Mouse (Mus musculus) hindbrain, embryonic 15.5 days (tissue): ENCODE data around the gene Macf1. TPM values are rescaled to one million over a fixed set of nuclear protein-coding genes. Genes with fewer than 3 reads are reported as not detected.
"Not testable (repeated sequence)": the region's sequence is repeated elsewhere in the genome, so short reads cannot be mapped to it uniquely, and the experiment has no call there.

ENCODE experiments used
- ATAC-seq: fragments of 200-750 bp; cut with Nextera tagmentation; 2 replicates; pipeline ENCODE4 v1.8.0; 2017; ENCODE audit warnings: low read depth, moderate number of reproducible peaks, moderate TSS enrichment; ENCODE audit not compliant: low FRiP score
- H3K27ac ChIP-seq: fragments of 300-500 bp; sonication (generic); replicated peaks from 2 replicates; pipeline ENCODE4 v1.5.1; 2015; ENCODE audit warnings: mild to moderate bottlenecking, inconsistent platforms
- H3K27me3 ChIP-seq: fragments of 300-500 bp; sonication (generic); 2 replicates; pipeline ENCODE4 v1.6.1; 2015; ENCODE audit warnings: control low read depth, inconsistent platforms
- H3K36me3 ChIP-seq: fragments of 300-500 bp; sonication (generic); 2 replicates; pipeline ENCODE4 v1.6.1; 2015; ENCODE audit warnings: control low read depth, inconsistent platforms
- H3K4me1 ChIP-seq: fragments of 300-500 bp; sonication (generic); replicated peaks from 2 replicates; pipeline ENCODE4 v1.6.1; 2015; ENCODE audit warnings: control low read depth, inconsistent platforms
- H3K4me2 ChIP-seq: fragments of 300-500 bp; sonication (generic); 2 replicates; pipeline ENCODE4 v1.6.1; 2015; ENCODE audit warnings: moderate library complexity, mild to moderate bottlenecking, inconsistent platforms
- H3K4me3 ChIP-seq: fragments of 300-500 bp; sonication (generic); 2 replicates; pipeline ENCODE4 v1.5.1; 2015; ENCODE audit warnings: mild to moderate bottlenecking, inconsistent platforms
- H3K9ac ChIP-seq: fragments of 300-500 bp; sonication (generic); 2 replicates; pipeline ENCODE4 v1.6.1; 2015; ENCODE audit warnings: inconsistent platforms
- H3K9me3 ChIP-seq: fragments of 300-500 bp; sonication (generic); 2 replicates; pipeline ENCODE4 v1.6.1; 2016; ENCODE audit warnings: control low read depth, inconsistent platforms
- WGBS: fragments of 180-500 bp; shearing (Covaris S2); methylation state at CpG from one replicate; pipeline ENCODE4 v1.1.7; 2015; 5-methylcytosine and 5-hydroxymethylcytosine counted together
- polyA plus RNA-seq: library from polyadenylated mRNA; unstranded; fragments of >200 nt; fragmentation: Nextera tagmentation; extraction: Ambion mirVana; gene quantifications from 2 replicates; pipeline ENCODE4 v1.2.1, GENCODE M21; 2015

Gene Macf1
- polyA plus RNA-seq, 1 experiment from 2014 or later = 69.2 TPM

DNA sequence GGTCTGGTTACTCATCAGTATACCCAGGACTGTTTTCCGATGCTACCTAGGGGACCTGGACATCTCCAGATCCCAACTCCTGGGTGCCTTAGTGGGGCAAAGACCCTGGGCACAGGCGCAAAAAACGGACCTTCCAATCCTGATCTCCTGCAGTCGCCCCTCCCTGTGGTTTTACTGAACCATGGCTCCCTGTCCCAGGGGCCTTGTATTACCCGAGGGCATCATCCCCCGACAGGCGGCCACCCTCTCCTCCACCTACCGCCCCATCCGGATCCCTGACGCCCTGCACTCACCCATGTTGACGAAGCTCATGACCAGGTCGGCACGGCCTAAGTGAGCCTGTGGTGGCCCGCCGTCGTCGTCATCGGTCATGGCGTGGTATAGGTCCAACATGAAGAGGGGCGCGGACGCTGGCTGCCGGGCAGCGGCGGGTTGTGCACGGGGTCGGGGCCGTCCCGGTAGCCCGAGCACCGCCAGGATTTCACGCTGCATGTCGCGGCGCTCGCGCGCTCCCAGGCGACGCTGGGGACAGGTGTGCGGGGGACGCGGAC, 342.0 kb downstream of the Macf1 start:
- Histone ChIP-seq H3K4me2 (peak overlapping the region; percentile 65), H3K4me3 (peak overlapping the region; percentile 42), H3K27me3 (peaks cover 45% of the 10 kb centered on the region), H3K9me3 (no peaks in the 10 kb centered on the region), H3K36me3 (no peaks in the 10 kb centered on the region), H3K4me1 (peaks cover 15% of the 10 kb centered on the region), H3K27ac (no peak overlapping the region), H3K9ac (no peak overlapping the region)
- 3% methylated on average over 43 of the region's 43 CpGs for WGBS
- peak; percentile 37; the same call in 1 of the 2 replicates for ATAC-seq

DNA sequence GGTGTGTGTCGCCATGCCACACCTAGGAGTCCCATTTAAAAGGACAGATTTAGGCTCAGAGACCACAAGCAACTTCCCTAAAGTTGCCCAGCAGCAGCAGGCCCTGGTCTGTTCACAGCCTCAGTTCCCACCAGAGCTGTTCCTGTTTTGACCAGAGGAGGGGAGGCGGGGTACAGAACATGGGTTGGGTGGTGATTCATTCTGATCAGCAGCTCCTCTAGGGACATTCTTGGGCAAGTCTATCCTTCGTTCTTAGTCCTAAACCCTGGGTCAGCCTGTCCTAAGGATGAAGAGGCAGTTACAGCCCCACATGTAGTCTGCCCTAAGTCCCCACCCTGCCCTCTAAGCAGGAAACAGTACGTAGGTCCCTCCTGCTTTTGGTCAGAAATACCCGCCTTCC, 343.9 kb downstream of the Macf1 start:
- no peak overlapping the region for H3K27ac ChIP-seq
- H3K4me2 ChIP-seq = no peak overlapping the region
- no peaks in the 10 kb centered on the region for H3K36me3 ChIP-seq
- no peak overlapping the region for H3K4me3 ChIP-seq
- H3K4me1 ChIP-seq = peaks cover 15% of the 10 kb centered on the region
- no peaks in the 10 kb centered on the region for H3K9me3 ChIP-seq
- no peak overlapping the region for H3K9ac ChIP-seq
- ATAC-seq = no peak
- 71% methylated on average over 5 of the region's 5 CpGs for WGBS
- H3K27me3 ChIP-seq = peaks cover 45% of the 10 kb centered on the region

DNA sequence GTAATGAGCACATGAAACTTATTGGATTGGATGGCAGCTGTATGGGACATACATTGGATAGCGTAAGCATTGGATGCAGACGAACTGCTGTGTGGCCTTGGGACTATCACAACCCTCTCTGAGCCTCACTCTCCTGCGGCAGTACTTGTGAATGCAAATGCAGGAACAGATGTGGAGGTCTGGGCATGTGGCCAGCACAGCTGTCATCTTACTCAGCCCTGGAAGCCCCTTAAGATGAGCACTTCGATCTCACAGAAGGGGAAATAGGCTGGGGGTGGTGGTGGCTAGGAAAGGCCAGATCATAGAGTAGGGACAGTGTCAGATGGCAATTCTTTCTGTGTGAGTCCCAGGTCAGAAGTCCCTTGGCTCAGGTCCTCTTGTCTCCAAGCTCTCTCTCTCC, 346.5 kb downstream of the Macf1 start:
- H3K4me2 ChIP-seq = no peak overlapping the region
- ATAC-seq = no peak
- H3K9me3 ChIP-seq = no peaks in the 10 kb centered on the region
- no peak overlapping the region for H3K4me3 ChIP-seq
- H3K36me3 ChIP-seq = no peaks in the 10 kb centered on the region
- WGBS = 83% methylated on average over 4 of the region's 4 CpGs
- peaks cover 7% of the 10 kb centered on the region for H3K4me1 ChIP-seq
- peaks cover 25% of the 10 kb centered on the region for H3K27me3 ChIP-seq
- no peak overlapping the region for H3K27ac ChIP-seq
- no peak overlapping the region for H3K9ac ChIP-seq

DNA sequence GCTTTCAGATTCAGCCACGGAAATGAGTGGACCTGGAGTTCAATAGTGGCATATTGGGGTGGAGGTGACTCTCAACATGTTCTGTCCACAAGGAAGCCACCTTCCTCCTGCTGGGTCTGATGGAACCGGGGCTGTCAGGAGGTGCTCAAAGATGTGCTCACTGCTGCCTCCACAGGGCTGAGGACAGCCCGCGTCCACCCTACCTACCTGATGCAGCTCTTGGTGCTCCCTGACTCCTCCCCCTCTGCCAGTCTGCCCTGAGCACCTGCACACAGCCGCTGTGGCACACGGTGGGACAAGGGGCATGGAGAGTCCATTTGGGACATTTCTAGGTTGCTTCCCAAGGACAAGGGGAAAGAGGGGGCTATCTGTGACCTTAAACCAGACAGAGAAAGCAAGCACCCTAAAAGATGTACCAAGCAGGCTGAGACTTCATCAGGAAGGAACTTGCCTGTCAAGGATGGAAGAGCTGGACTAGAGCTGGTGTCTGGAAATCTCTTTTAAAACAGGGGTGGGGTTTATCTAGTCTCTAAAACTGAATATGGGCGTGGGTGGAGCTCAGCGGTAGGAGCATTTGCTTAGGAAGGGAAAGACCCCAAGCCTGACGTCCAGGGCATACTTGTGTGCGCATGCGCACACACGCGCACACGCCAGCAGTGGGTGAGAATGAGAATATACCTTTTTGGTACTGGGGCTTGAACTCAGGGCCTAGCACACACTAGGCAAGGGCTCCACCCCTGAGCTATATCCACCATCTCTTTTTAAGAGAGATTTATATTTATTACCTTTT, 348.2 kb downstream of the Macf1 start:
- no peak overlapping the region for H3K4me3 ChIP-seq
- no peaks in the 10 kb centered on the region for H3K36me3 ChIP-seq
- peaks cover 9% of the 10 kb centered on the region for H3K27me3 ChIP-seq
- no peak for ATAC-seq
- H3K9ac ChIP-seq = no peak overlapping the region
- H3K9me3 ChIP-seq = no peaks in the 10 kb centered on the region
- H3K27ac ChIP-seq = no peak overlapping the region
- H3K4me1 ChIP-seq = no peaks in the 10 kb centered on the region
- WGBS = 70% methylated on average over 14 of the region's 14 CpGs
- H3K4me2 ChIP-seq = no peak overlapping the region

DNA sequence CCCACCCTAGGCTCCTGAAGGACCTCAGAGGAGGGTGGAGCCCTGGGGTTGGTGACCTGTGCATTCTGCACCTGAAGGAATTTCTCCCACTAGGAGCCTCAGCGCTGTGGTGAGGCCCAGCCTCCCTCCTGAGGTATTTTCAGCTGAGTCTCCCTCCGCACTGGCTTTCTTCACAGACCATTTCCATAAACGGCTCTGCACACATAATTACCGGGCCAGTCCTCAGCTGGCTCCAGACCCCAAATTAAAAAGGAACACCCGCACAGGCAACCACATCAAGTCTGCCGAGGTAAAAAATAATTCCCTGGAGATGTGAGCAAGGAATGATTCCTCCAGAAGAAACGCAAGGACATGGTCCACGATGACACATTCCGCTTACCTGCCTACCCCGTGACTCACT, 348.9 kb downstream of the Macf1 start:
- H3K27ac ChIP-seq, H3K27me3 ChIP-seq, H3K9ac ChIP-seq, H3K9me3 ChIP-seq, H3K4me3 ChIP-seq, H3K36me3 ChIP-seq, H3K4me1 ChIP-seq, ATAC-seq, H3K4me2 ChIP-seq: not testable (repeated sequence)
- WGBS = 69% methylated on average over 10 of the region's 10 CpGs

DNA sequence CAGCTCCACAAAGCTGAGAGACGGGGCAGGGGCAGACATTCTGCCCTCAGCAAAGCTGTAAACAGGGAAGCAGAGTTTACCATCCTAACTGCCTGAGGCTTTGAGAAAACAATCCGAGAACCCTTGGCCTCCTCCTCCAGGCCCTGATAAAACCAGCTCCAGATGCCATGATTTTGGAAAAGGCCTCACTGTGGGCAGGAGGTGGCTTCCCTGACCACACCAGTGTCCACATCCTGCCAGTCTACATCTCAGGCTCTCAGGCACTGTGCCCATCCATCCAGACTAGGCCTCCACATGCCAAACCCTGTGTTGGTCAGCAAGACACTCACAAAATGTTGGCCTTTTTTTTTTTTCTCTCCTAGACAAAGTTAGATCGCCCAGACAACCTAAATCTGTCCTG, 350.0 kb downstream of the Macf1 start:
- no peak for ATAC-seq
- Histone ChIP-seq H3K4me2 (no peak overlapping the region), H3K9ac (no peak overlapping the region), H3K27me3 (no peaks in the 10 kb centered on the region), H3K4me3 (no peak overlapping the region), H3K36me3 (no peaks in the 10 kb centered on the region), H3K9me3 (no peaks in the 10 kb centered on the region), H3K27ac (no peak overlapping the region), H3K4me1 (no peaks in the 10 kb centered on the region)
- WGBS = 80% methylated on average over 3 of the region's 3 CpGs

DNA sequence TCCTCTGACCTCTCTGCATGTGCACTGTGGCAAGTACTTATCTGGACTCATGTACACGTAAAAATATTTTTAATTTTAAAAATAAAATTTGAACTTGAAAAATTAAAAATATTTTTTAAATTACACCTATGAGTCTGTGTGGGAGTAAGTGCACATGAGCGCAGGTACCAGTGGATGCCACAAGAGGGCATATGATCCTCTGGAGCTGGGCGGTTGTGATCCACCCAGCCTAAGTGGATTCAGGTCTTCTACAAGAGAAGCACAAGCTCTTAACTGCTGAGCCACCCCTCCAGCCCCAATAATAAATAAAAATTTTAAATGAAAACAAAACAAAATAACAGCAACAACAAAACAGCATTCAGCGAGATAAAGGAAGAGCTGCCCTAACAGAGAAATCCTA, 351.0 kb downstream of the Macf1 start:
- no peaks in the 10 kb centered on the region for H3K36me3 ChIP-seq
- H3K27ac ChIP-seq = no peak overlapping the region
- H3K4me2 ChIP-seq = no peak overlapping the region
- no peak overlapping the region for H3K4me3 ChIP-seq
- WGBS = 97% methylated on average over 4 of the region's 4 CpGs
- no peaks in the 10 kb centered on the region for H3K27me3 ChIP-seq
- no peak overlapping the region for H3K9ac ChIP-seq
- H3K9me3 ChIP-seq = no peaks in the 10 kb centered on the region
- ATAC-seq = no peak
- H3K4me1 ChIP-seq = no peaks in the 10 kb centered on the region

DNA sequence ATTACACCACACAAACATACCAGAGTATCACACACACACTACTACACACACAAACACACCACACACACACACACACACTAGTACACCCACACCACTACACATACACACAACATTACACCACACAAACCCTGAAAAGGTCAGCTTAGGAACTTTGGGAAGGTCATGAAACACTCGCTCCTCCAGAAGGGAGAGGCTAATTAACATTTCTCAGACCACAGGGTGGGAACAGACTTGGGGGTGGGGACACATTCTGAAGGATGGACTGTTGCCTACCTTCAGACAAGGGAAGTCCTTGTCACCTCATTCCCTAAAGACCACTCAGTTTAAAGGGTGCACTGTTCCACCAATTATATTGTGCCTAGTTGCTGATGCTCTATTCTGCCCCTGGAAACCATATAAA, 352.2 kb downstream of the Macf1 start:
- H3K4me1 ChIP-seq, H3K27me3 ChIP-seq, H3K9ac ChIP-seq, H3K9me3 ChIP-seq, H3K36me3 ChIP-seq, ATAC-seq, H3K27ac ChIP-seq, H3K4me2 ChIP-seq, H3K4me3 ChIP-seq: not testable (repeated sequence)
- WGBS = 50% methylated on average over 1 of the region's 1 CpGs

DNA sequence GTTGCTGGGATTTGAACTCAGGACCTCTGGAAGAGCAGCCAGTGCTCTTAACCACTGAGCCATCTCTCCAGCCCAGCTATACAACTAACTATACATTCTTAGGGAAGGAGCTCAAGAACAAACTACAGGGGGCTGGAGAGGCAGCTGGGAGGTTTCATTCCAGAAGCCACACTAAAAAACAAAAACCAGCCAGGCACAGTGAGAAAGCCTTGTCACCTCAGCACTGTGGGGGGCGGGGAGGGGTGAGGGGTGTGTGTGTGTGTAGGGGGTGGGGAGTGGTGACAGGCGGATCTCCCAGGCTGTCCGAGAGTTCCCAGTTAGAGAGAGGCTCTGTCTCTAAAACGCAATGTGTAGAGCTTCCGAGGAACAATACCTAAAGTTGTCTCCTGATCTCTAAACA, 352.8 kb downstream of the Macf1 start:
- WGBS = 46% methylated on average over 3 of the region's 5 CpGs
- H3K9me3 ChIP-seq = no peaks in the 10 kb centered on the region
- ATAC-seq = no peak

DNA sequence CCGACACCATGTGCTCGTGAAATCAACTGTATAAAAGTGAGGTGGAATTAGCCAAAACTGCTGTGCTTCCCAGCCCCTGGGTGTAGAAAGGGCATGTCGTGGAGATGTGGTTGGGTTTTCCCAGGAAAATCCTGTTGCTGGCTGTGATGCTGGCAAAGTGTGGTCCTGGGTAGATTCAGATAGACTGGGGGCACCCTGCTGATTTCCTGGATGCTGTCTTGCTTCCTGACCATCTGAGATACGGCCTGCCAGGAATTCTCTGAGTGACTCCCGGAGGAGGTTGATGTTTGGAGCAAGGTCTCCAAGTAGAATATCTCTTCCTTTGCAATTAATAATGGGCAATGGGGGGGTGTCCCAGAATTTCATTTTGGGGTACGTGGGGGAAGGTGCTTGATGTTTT, 355.2 kb downstream of the Macf1 start:
- Histone ChIP-seq H3K4me2 (no peak overlapping the region), H3K9me3 (no peaks in the 10 kb centered on the region), H3K9ac (no peak overlapping the region), H3K36me3 (no peaks in the 10 kb centered on the region), H3K4me1 (no peaks in the 10 kb centered on the region), H3K27me3 (no peaks in the 10 kb centered on the region), H3K27ac (no peak overlapping the region), H3K4me3 (no peak overlapping the region)
- WGBS = 64% methylated on average over 6 of the region's 6 CpGs
- no peak for ATAC-seq

More for the DNA sequence above, 352.8 kb downstream of the Macf1 start:
- Histone ChIP-seq H3K4me1 (no peaks in the 10 kb centered on the region), H3K4me3 (no peak overlapping the region), H3K27me3 (no peaks in the 10 kb centered on the region), H3K4me2 (no peak overlapping the region), H3K36me3 (no peaks in the 10 kb centered on the region), H3K9ac (no peak overlapping the region), H3K27ac (no peak overlapping the region)

DNA sequence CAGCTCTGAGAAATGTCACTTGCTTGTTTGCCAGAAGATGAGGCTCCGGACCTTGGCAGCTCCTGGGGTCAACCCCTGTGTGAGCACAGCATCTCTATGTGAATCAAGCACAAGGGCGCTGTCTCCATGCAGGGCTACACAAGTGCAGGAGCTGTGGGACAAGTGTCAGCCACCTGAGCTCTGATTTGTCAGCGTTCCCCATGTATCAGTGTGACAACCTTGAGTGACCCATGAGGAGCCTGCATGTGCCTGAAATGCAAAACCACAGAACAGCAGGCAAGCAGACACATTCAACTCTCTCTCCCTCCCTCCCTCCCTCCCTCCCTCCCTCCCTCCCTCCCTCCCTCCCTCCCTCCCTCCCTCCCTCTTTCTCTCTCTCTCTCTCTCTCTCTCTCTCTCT, 356.5 kb downstream of the Macf1 start:
- ATAC-seq = no peak
- 58% methylated on average over 3 of the region's 3 CpGs for WGBS
- H3K4me3 ChIP-seq = no peak overlapping the region

DNA sequence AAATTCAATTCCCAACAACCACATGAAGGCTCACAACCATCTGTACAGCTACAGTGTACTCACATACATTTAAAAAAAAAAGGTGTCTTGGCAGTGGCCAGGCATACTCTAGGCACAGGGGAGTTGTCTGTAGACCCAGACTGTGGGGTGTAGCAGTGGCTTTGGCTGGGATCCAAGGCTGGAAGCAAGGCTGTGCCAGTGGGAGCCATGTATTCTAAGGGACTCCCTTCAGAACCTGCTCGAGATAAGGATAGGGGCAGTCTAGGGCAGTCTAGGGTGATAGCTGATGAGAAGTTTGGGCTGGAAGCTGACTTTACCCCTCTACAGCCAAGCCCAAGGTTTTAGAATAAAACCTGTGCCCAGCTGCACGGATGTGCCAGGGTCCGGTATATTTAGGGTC, 358.1 kb downstream of the Macf1 start:
- ATAC-seq = no peak
- H3K27ac ChIP-seq = no peak overlapping the region
- 80% methylated on average over 3 of the region's 3 CpGs for WGBS
- H3K27me3 ChIP-seq = peaks cover 12% of the 10 kb centered on the region
- H3K9me3 ChIP-seq = no peaks in the 10 kb centered on the region
- no peak overlapping the region for H3K4me3 ChIP-seq
- H3K4me1 ChIP-seq = no peaks in the 10 kb centered on the region; the same call in 1 of the 2 replicates
- no peaks in the 10 kb centered on the region for H3K36me3 ChIP-seq
- H3K9ac ChIP-seq = no peak overlapping the region
- H3K4me2 ChIP-seq = no peak overlapping the region

More for the DNA sequence above, 356.5 kb downstream of the Macf1 start:
- Histone ChIP-seq H3K9me3 (no peaks in the 10 kb centered on the region), H3K36me3 (no peaks in the 10 kb centered on the region), H3K27me3 (0 out of 2 replicates have a peak, but pooled peaks cover 5% of the 10 kb centered on the region), H3K4me2 (no peak overlapping the region), H3K27ac (no peak overlapping the region), H3K9ac (no peak overlapping the region), H3K4me1 (no peaks in the 10 kb centered on the region; the same call in 1 of the 2 replicates)
